Mouse (Mus musculus) left cerebral cortex, postnatal 4 days (tissue): ENCODE measurements at regions not wholly inside any gene's neighbourhood (a gene's known extent, or its start where the extent isn't known, plus 50 kb on each side); places are given as distances from the start of the nearest gene placed in this dataset.
A peak's percentile ranks its signal among the peaks of the same experiment; 100 is the strongest.
"Not testable (repeated sequence)": the region's sequence is repeated elsewhere in the genome, so short reads cannot be mapped to it uniquely, and the experiment has no call there.

ENCODE experiments used
- DNase-seq: peaks from one replicate; pipeline ENCODE4 v3.0.0-alpha.2; 2022
- intact Hi-C: fragments of 180-260 bp; cut with DNase I; formaldehyde crosslinking; loops from one replicate; pipeline ENCODE4 v1.15.1; 2025

DNA sequence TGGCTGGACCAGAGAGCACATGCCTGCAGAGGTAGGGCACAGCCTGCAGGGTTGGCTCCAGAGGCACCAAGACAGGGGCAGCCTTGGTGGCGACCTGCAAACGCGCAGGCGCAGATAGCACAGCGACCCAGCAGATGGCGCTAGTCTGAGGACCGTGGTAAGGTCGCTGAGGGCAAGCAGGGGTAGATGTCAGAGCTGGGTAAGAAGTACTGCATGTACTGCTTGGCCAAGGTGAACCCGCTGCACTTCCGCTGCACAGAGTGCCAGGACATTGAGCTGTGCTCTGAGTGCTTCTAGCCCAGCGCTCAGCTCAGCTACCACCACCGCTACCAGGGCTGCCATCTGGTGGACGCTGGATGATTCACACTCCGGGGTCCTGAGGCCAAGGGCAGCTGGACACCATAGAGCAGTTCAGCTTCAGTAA, 68.3 kb downstream of the Hsp90b1 start:
- DNase-seq, result peak; percentile 74
- intact Hi-C loops, result not testable (repeated sequence)

DNA sequence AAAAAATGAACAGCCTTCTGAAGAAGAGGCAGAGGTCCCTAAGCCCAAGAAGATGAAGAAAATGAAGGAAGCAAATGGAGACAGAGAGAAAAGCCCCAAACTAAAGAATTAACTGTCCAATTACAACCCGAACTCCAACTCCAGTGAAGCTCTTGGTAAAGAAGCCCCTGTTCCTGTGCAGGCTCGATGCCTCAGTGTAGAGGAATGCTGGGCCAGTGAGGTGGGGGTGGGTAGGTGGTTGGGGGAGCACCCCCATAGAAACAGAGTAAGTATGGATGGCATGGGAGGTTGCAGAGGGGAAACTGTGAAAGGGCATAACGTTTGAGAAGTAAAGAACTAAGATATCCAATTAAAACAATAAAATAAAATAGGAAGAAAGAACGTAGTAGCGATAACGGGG, 68.8 kb downstream of the Hsp90b1 start:
- intact Hi-C loops, DNase-seq: not testable (repeated sequence)

GRCm38 (mm10) chr10:86626734-86627133, 78.6 kb downstream of the Hsp90b1 start:
- DNase-seq, intact Hi-C loops: not testable (repeated sequence)

DNA sequence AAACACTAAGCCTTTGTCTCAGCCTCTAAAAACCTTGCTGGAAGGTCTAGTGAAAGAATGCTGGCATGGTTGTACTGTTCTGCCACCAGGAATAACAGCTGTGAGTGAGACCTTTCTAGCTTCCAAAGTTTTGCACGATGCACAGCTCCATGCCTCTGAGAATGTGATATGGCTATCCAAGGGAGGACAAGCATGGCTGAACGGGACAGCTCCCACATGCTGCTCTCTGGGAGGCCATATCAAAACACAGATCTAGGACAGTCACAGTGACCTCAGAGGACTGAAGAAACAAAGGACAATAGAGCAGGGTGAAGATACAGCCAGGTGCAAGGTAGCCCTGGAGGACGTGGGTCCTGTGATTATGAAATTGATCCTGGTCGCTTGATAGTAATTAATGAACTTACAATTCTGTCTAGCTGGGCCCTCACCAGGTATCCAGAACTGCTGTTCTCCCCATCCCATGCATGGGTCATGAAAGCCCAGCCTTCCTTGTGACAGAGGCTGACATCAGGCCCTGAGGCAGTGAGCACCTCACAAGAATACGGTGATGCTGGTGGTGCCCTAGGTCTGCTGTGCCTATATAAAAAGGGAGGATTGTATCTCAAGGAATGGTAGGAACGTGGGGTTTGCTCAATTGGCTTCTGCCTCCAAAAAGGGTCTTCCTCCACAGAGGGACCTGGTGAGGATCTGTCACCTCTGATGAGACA, 87.2 kb downstream of the Hsp90b1 start:
- intact Hi-C loops, DNase-seq: not testable (repeated sequence)

GRCm38 (mm10) chr10:86612341-86612740, 93.0 kb downstream of the Hsp90b1 start:
- intact Hi-C loops, DNase-seq: not testable (repeated sequence)

GRCm38 (mm10) chr10:86610027-86610426, 95.3 kb downstream of the Hsp90b1 start:
- DNase-seq, intact Hi-C loops: not testable (repeated sequence)

DNA sequence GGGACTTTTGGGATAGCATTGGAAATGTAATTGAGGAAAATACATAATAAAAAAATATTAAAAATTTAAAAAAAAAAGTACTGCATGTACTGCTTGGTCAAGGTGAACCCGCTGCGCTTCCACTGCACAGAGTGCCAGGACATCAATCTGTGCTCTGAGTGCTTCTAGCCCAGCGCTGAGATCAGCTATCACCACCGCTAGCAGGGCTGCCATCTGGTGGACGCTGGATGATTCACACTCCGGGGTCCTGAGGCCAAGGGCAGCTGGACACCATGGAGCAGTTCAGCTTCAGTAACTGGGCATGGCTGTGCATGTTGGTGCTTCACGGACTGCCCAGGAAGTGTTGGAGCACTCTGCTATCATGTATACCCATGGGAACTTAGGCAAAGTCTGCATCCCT, 102.1 kb upstream of the Syn3 start:
- DNase-seq, intact Hi-C loops: not testable (repeated sequence)

GRCm38 (mm10) chr10:86599991-86600390, 101.3 kb upstream of the Syn3 start:
- intact Hi-C loops, result not testable (repeated sequence)

DNA sequence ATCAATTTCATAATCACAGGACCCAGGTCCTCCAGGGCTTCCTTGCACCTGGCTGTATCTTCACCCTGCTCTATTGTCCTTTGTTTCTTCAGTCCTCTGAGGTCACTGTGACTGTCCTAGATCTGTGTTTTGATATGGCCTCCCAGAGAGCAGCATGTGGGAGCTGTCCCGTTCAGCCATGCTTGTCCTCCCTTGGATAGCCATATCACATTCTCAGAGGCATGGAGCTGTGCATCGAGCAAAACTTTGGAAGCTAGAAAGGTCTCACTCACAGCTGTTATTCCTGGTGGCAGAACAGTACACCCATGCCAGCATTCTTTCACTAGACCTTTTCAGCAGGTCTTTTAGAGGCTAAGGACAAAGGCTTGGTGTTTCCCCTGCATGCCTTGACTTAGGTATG, 91.5 kb upstream of the Syn3 start:
- intact Hi-C loops, DNase-seq: not testable (repeated sequence)

More at GRCm38 (mm10) chr10:86599991-86600390, 101.3 kb upstream of the Syn3 start:
- not testable (repeated sequence) for DNase-seq

DNA sequence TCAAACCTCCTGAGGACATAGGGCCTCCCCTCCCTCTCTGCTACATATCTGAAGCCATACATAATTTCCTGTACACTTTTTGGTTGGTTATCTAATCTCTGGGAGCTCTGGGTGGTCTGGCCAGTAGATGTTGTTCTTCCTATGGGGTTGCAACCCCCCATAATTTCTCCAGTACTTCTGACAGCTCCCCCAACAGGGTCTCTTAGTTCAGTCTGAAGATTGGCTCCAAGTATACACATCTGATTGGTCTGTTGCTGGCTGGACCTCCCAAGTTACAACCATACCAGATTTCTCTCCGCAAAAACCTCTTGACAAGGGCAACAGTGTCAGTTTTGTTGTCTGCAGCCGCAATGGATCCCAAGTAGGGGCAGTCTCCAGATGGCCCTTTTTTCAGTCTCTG, 68.2 kb upstream of the Syn3 start:
- intact Hi-C loops, DNase-seq: not testable (repeated sequence)

DNA sequence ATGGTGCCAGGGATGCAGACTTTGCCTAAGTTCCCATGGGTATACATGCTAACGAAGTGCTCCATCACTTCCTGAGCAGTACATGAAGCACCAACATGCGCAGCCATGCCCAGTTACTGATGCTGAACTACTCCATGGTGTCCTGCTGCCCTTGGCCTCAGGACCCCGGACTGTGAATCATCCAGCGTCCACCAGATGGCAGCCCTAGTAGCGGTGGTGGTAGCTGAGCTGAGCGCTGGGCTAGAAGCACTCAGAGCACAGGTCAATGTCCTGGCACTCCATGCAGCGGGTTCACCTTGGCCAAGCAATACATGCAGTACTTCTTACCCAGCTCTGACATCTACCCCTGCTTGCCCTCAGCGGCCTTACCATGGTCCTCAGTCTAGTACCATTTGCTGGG, 57.1 kb upstream of the Syn3 start:
- DNase-seq, result peak; percentile 10
- intact Hi-C loops, result no loop called here
